Mouse (Mus musculus) c-Kit-positive CD71-positive TER-119-positive erythroid progenitor cells, embryonic 14.5 days (primary cell): Measurements from ENCODE around the gene Heatr1.

ENCODE experiments used
- DNase-seq: peaks from one replicate; pipeline ENCODE4 v3.0.0-alpha.2; 2013; ENCODE audit warnings: low spot score

Heatr1 gene

DNA sequence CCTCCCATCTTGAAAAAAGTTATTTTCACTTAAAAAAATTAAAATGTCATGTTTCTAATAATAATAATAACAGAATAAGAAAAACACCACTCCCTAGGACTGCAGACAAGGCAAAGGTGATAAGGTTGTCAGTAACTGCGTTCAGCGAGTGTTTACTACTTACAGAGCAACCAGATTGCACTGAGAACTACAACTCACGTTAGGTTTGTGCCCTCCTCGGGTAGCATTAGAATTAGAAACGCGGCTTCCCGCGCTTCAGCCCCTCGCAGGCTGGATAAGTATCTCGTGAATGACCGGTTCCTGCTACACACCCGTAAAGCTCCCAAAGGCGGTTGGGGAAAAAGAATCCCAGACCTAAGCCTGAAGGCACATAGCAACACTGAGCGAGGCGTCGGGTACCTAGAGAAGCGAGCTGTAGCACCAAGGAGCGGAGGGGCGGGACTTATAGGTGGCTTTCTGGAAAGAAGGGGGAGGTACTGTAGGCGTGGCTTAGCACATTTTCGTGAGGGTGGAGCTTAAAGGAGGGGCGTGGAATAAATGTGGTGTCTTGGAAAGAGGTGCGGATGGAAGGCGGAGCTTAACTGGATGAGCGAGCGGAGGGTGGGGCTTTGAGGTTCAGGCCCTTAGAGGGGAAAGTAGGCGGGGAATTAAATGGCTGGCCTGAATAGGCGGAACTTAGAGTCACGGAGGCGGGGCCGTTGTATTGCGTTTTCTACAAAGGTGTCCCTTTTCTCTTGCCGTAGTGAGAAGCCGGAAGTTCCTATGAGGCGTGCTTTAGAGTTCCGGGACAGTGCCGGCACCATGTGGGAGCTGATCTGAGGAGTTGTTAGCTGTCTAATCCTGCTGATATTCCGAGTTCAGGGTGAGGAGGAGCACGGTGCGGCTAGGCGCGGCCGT lies at the start of gene Heatr1:
Gene Heatr1 (plus strand): TSS at position 419 of the 897 bp plus-strand sequence.
- DNase-seq: peak; percentile 100

DNA sequence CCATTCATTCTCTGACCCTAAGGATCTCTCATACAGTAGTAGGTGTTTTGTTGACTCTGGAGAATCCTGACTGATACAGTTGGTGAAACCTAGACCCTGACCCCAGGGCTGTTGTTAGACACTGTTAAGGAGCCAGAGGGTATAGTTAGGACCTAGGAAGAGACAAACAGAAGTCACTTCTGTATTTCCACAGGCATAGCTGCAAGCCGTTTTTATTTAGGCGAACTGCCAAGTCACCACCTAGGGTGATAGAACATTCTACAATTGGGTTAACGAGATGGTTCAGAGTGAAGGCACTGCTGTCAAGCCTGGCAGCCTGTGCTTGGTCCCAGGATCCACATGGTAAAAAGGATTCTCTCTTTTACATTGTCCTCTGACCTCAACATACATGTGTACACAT lies 48.0 kb upstream of the Heatr1 start:
- DNase-seq: no peak

DNA sequence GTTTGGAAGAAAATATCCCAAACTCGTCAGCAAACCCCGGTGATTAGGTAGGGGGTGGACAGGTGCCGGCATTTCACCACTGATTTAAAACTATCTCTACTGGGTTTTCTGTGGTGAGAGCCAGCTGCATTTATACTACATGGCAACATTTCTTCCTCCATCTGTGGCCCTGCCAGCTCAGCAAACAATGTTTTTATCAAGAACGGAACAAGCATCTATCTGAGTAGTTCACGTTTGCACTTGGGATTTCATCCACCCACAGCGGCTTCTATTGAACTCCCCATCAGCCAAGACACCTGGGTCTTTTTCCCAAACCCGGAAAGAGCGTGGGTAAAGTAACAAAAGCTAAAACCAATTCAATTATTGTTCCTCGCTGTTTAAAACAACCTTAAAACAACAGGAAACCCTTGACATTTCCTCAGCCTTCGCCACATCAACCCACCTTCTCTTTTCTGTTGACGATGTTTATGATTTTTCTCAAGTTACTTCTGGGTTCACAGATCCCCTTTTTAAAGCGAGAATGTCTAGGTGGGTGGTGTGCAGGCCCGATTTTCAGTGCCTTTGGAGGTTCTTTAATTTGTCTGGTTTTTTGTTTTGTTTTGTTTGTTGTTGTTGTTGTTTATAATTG lies 45.5 kb upstream of the Heatr1 start:
- no peak for DNase-seq

DNA sequence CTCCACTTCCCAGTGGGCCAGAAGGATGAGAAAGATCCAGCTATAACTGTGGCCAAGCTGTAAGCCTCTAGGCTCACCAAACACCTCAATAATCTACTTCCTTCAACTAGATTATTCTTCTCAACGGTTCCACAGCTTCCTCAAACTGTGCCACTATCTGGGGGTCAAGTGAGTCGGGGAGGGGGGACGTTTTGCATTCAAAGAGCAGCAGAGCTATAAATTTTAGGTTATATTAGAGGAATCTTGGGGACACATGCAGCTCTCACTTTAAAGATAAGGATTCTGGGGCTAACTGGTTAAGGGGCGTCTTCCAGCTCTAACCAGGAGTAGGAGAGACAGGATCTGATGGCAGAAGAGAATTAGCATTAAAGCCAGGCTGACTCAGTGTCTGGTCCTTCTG lies 38.6 kb upstream of the Heatr1 start:
- DNase-seq: no peak

DNA sequence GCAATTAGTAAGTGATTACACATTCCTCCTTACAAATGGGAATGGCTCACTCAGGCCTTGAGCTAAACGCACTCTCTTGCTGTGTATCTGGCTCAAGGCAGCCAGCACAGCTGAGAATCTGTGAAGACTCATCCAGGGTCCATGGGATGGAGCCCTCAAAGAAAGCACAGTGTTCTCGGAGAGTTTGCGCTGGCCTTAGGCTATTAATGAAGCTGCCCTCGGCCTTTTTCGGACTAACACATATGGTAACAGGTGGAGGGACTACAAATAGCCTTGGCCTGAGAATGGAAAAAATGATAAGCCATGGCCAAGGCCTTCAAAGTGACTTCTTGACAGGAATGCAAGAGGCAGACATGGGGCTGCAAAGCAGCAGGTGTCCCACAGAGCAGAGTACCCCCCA lies 37.3 kb upstream of the Heatr1 start:
- DNase-seq: no peak

DNA sequence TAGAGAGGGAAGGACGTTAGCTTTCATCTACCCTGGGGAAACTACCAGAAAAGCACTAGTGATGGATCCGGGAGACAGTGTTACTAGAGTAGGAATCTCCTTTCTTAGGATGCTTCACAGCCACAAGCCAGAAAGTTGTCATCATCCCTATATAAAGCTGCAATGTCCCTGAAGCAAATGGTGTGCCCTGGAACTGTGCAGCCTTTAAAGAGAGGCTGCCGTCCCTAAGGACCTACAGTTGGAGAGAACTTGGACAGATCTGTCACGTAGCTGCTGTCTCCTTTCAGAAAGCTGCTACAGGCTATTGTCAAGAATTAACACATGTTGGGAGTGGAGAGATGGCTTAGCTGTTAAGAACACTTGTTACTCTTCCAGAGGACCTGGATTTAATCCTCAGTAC lies 33.3 kb upstream of the Heatr1 start:
- no peak for DNase-seq

DNA sequence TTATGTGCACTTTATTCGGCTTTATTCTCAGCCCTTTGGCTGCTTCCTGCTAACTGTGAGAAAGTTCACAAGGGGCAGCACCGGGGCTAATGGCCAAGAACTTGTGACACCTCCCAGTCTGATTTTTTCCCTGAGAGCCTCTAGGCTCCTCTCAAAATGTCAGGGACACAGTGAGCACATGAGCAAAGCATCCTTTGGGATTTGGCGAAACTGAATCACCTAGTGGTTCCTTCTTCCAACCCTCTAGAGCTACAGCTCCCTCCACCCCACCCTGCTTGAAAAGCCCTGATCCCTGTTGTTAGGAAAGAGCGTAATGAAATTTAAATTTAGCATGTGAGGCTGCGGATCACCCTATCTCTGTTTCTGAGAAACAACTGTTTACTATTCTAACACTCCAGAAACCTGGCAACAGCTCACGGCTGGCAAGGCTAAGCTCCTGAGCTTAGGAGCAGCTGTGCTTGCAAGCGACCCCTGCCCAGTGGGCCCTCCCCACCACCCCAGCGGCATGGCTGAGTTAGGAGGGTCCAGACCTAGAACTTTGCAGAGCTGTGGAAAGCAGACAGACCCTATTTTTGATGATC lies 25.7 kb upstream of the Heatr1 start:
- DNase-seq: no peak

DNA sequence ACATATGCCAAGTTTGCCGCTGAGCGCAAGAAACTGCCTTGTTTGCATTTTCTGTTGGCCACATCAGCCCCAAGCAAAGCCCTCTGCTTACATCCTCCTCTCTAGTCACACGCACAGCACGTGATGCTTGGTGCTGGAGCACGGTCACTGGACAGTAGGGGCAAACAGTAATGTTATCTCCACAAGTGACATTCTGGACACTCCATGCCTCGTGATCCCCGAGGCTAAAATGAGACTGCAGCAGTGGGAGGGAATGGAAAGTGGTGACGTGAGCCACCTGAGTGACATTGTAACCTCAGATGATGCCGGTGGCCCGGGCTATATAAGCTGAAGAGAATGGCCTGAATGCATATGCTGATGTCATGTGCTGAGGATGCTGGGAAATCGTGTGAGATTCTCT lies 24.9 kb upstream of the Heatr1 start:
- DNase-seq: no peak

DNA sequence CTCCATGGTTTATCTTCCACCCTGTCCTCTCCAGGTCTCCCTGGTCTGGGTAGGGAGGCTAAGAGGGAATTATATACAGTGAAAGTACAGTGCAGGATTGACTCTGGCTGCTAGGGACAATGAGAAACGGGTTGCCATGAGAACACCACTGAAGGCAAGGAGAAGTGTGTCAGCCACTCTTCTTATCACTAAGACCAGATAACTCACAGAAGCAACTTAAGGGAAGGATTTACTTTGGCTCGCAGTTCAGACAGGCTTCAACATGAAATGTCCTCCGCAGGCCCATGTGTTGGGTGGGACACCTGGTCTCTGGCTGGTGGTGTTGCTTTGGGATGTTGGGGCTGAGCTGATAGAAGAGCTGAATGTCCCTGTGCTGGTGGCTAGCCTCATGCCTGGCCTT lies 22.1 kb upstream of the Heatr1 start:
- no peak for DNase-seq

DNA sequence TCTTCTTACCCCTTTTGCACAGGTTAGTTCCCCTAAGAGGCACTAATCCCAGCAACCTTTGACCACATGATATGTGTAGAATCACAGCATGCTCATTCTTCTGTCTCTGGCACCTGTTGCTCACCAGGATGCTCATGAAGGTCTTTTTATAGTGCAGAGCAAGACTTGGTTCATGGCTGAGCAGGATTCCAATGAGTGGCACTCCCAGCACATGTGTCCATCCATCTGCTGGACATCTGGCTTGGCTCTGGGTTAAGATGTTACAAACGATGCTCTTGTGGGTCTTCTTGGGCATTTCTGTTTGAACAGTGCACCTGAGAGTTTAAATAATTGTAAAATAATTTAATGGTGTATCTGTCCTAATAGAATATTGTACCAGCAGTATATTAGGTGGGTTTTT lies 18.0 kb upstream of the Heatr1 start:
- DNase-seq: no peak

DNA sequence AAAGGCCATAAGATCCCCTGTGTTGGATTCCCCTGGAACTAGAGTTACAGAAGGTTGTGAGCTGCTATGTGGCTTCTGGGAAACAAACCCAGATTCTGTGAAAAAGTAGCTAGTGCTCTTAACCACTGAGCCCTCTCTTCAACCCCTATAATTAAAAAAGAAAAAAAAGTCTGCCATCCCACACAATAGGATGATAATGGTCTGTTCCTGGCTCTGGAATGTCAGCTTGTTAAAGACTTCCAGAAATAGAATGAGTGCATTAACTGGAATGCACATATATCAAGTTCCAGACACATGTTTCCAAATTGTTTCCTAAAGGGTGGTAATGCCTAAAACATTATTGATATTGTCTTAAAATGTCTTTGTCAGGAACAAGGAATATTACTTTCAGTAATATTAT lies 10.0 kb upstream of the Heatr1 start:
- DNase-seq: no peak

DNA sequence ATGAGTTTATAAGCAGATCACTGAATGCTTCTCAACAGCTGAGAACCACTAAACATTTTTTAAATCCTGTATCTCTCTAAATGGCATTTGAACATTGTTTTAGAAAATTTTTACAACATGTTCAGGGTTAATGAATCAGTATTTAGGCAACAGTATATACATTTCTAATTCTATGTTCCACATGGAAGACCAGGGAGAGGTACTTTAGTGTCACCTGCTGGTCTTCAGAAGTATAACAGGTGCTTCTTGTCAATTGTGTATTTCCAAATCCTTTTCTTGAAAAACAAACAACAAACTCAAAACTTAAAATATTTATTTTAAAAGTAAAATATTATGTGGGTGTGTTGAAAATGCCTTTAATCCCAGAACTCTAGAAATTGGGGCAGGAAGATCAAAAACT lies 8.5 kb upstream of the Heatr1 start:
- no peak for DNase-seq

DNA sequence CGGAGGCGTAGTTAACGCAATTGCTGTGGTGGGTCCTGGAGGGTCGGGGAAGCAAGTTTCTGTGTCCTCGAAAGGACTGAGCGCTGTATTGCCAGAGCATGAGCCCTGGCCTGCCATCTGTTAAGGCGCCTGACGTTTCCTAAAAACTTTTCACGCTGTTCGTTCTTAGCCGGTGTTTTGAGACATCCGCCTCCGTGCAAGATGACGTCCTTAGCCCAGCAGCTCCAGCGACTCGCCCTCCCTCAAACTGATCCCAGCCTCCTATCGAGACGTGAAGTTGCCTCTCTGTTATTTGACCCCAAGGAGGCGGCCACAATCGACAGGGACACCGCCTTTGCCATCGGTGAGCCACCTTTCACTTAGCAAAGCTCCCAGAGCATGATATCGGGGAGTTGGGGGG lies 744 bp downstream of the Heatr1 start:
- no peak for DNase-seq

DNA sequence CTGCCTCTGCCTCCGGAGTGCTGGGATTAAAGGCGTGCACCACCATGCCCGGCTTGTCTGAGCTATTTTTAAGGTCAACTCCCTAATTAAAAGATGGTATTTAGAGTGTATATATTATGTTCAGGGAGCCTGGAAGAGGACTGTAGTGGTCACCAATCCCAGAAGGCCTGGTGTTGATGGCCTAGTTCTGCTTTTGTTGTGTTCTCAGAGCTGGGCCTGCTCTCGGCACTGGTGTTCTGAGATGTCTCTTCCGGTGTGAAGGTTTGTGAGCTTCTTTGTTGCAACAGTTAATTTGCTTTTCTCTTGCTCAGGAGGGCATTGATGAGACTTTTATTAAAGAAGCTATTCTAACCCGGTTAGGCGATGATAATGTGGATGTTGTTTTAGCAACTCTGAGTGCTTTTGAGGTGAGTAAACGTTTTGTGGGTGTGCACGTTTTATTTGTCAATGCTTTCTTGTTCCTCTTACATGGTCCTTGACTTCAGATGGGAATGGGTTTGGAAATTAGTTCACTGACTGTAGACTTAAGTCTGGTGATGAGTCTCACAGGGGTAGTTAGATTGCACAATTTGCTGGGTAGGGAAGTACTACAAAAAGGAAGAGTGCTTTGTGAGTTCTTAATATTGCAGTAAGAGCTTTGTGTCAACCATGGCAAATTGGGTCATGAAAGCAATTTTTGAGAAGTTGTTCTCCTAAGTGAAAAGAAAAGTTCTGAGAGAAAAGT lies 13.7 kb downstream of the Heatr1 start:
- DNase-seq: no peak

DNA sequence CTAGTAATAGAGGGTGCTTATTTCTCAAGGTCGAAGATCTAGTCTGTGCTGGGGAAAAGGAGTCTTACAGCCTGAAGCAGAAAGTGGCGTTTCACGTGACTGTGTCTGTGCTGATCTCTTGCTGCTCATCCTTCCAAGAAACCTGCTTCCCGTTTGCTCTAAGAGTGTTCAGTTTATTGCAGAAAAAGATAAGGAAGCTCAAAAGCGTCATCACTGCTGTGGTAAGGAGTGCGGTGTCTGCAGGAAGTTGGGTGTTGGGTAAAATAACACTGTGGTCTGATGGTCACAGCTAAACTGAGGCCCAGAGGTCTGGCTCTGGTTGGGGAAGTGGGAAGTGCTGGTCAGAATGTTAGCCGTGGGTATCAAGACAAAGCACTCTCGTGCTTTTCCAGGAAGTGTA lies 17.2 kb downstream of the Heatr1 start:
- peak; percentile 23 for DNase-seq

DNA sequence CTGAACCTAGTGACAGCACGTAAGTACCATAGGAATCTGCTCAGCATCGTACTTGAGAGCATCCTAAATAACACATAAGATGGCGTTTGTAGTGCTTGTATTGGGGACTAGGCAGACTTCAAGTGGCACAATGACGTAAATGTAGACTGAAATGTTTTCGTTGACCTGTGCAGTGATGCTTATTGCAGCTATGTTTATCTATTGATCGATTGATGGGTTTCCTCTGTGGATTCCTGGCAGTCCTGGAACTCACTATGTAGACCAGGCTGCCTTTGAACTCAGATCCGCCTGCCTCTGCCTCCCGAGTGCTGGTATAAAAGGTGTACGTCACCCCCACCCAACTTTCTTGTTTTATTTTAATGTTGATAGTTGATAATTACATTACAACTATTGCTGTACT lies 25.8 kb downstream of the Heatr1 start:
- no peak for DNase-seq

DNA sequence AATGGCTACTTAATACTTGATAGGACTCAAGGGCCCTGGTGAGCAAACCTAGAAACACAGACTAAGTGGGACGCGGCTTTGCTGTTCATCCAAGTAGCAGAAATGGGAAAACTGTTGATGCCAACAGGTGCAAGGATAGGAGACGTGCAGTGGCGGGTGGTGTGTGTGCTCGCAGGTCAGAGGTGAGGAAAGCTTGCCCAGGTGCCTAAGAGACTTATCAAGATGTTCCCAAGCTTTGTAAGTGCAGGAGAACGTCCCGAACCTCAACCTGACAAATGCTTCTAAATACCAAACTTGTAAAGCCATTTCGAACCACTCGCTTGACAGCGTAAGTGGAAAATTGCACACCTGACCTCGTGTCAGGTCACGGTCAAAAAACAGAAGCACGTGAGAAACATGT lies 33.7 kb downstream of the Heatr1 start:
- DNase-seq: no peak

DNA sequence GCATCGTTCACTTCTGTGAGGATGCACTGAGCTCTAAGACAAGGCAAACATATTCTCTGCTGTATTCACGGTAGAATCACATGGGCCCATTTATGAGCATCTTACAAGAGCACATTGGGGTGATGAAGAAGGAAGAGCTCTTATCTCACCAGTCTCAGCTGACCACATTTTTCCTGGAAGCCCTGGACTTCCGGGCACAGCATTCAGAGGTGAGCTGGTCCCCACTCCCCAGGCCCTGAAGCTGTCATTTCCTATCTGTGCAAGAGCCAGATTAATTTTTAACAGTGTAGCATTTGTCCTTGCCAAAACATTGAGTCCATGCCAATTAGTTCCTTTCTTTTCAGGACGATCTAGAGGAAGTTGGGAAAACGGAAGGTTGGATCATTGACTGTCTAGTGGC lies 39.0 kb downstream of the Heatr1 start:
- no peak for DNase-seq

DNA sequence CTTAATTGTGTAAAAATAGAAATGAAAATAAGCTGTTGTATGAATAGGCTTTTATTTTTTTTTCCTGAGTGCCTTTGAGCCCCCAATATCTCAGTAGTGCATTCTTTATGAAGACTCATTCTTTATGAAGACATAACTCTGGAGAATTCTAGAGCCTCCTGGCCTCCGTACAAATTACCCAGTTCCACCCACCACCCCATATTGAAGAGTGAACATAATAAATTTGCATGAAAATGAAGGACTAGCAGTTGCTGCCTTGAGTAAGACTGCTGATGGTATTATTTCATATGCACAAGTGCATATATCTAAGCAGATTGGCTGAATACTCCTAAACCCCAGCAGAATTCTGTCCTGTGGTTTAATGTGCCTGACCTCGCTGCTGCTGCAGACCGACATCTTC lies 44.8 kb downstream of the Heatr1 start:
- DNase-seq: no peak

DNA sequence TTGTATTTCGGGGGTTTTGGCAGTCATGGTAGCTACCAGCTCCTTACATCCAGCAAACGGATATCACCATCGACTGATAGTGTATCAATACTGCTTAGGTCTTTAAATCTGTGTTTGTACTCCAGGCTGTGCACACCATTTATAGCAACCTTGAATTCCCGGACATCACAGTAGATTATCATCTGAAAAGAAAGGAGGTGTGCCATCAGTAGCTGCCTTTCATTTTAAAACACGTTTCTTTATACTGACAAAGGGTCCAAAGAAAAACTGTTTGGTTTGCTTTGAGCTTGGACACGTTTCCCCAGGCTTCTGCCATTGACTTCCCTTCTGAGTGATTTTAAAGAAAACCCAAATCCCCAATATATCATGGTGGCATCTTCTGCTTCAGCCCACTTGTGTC lies 46.0 kb downstream of the Heatr1 start:
- DNase-seq: no peak

DNA sequence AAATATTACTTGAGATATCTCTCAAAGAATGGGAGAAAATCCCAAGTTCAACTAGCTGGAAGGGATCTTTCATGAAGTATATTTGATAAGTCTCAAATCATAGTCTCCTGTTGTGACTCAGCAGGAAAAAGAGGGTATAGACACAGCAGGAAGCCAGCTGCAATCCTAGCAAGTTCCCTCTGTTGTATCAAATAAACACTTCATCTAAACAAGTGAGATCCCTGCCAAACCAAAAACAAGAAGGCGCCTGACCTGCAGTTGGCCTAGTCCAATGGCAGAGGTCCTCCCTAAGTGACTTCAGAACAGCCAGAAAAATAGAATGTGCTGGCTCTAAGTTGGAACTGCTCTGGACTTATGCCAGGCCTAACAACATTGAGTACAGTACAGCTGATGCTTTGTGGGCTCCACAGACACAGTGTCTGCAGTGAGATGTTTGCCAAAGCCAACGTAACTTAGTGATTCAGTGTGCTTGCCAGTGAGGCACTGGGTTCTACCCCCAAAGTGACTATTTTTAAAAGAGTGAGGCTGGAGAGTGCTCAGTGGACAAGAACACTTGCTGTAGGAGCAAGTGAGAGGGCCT lies 47.3 kb downstream of the Heatr1 start:
- no peak for DNase-seq

DNA sequence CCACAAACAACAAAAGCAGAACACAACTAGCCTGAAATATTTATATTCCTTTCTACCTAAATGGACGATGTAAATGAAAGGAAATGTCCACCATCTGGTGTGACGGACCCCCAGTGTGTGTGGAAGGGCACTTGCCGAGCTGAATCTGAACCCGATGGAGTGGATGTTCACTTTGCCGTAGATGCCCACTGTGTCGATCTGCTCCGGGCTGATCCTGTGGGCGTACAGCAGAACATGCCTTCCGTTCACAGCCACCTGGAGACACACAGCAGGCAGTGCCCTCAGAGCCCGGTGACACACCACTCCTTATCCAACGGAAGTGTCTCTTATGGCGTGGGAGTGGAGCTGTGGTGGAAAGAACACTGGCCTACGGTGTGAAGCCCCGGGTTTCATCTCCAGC lies 58.3 kb downstream of the Heatr1 start:
- no peak for DNase-seq
